Mouse (Mus musculus) ES-Bruce4 (cell line): ENCODE measurements around the gene Ppp2r2d.

Source experiments
- EP300 ChIP-seq: IDR thresholded peaks from 2 replicates; pipeline ENCODE4 v1.6.1; 2011; ENCODE audit warnings: low read depth, low read length; ENCODE audit not compliant: insufficient read depth
- POLR2A ChIP-seq: IDR thresholded peaks from one replicate; pipeline ENCODE4 v1.8.1; 2011; ENCODE audit warnings: low read length; ENCODE audit not compliant: insufficient read depth

- TF ChIP-seq EP300: no peak
- no peak for TF ChIP-seq POLR2A
Observed at GRCm38 (mm10) chr7:138885365-138886289, 39.7 kb downstream of the Ppp2r2d start.
